Mouse (Mus musculus) adrenal gland, postnatal 10 days (tissue): ENCODE data around the gene Rpp25l. TPM values are rescaled to one million over a fixed set of nuclear protein-coding genes. Genes with fewer than 3 reads are reported as not detected.
"Not testable (repeated sequence)": the region's sequence is repeated elsewhere in the genome, so short reads cannot be mapped to it uniquely, and the experiment has no call there.

Experiments used
- DNase-seq: peaks from one replicate; pipeline ENCODE4 v3.0.0; 2021; ENCODE audit warnings: mixed read lengths
- total RNA-seq, 2 experiments: library from RNA; stranded (reverse); gene quantifications; 2 replicates each; pipeline ENCODE4 v1.2.3; 2021

Gene Rpp25l
- total RNA-seq, 2 experiments from 2014 or later, result 36.2 to 39.0 TPM

DNA sequence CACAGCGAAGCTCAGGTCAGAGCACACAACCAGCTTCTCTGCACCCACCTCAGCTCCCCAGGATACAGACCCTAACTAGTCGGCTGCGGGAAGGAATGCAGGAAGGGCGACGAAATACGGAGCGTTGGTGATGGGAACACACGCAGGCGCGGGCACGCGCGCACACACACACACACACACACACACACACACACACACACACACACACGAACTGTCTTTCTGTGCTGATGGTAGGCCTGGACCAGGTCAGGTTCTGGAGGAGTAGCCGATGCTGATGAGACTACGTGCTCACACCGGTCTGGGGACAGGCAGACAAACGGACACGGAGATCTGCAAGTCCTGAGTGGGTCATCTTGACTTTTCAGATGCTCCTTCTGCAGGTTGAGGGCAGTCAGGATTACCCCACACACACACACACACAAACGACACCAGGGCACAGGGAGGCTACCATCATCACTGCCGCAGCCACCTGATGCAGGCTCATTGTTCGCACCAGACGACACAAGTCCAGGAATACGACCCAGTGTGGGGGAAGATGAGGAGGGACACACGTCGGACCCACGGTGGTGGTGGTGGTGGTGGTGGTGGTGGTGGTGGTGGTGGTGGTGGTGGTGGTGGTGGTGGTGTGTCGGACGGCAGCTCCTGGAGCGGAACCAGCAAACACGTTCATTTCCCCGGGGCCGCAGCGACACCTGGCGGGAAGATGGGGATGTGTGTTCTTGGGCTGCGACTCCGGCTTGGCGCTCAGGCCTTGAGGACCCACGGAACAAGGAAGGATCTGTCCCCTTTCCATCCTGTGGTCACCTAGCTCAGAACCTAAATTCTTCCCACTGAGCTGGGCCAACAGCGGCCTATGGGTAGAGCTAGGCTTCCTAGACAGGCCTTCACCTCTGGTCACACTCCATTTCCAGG is 16.1 kb downstream of the Rpp25l start, which contains the start of gene Cntfr:
Cntfr (minus strand) TSS at position 160 of the 912 bp plus-strand sequence.
- peak; percentile 90 for DNase-seq

- DNase-seq, result not testable (repeated sequence)
These were observed 16.9 kb downstream of the Rpp25l start for GRCm38 (mm10) chr4:41696452-41696851.

GRCm38 (mm10) chr4:41695800-41696199 is 17.5 kb downstream of the Rpp25l start:
- DNase-seq, result not testable (repeated sequence)

DNA sequence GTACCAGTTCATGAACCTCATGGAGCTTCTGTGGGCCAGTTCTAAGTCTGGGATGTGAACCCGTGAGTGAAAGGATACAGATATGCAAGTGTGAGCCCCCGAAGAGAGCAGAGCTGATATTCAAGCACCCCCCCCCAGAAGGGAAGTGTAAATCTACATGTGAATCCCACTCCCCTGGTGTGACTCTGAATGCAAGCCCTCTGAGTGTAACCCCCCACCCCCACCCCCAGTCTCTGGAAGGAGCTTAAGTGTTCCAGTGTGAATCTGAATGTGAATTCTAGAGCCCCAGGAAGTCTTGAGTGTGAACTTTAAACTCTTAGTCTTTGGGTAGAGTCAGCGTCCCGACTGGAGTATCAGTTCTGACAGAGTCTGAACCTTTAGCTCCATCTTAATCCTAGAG is 19.8 kb downstream of the Rpp25l start:
- not testable (repeated sequence) for DNase-seq

GRCm38 (mm10) chr4:41690014-41690413 is 23.3 kb downstream of the Rpp25l start:
- not testable (repeated sequence) for DNase-seq

DNA sequence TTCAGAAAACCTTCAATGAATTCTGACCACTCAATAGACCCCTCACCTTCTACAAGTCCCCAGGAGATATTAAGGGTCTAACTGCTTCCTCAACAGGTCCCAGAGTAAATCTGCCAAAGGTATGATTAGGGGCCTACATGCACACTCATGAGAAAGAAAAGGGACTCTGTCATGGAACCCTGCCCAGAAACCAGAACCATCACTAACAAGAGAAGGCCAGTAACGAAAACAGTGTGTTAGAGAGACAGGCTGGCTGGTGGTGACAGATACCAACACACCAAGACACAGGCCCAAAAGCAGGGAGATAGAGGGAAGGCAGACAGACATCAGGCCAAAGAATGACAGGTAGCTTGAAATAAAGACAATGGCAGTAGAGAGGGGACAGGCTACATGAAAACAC is 24.8 kb downstream of the Rpp25l start:
- DNase-seq, result not testable (repeated sequence)

DNA sequence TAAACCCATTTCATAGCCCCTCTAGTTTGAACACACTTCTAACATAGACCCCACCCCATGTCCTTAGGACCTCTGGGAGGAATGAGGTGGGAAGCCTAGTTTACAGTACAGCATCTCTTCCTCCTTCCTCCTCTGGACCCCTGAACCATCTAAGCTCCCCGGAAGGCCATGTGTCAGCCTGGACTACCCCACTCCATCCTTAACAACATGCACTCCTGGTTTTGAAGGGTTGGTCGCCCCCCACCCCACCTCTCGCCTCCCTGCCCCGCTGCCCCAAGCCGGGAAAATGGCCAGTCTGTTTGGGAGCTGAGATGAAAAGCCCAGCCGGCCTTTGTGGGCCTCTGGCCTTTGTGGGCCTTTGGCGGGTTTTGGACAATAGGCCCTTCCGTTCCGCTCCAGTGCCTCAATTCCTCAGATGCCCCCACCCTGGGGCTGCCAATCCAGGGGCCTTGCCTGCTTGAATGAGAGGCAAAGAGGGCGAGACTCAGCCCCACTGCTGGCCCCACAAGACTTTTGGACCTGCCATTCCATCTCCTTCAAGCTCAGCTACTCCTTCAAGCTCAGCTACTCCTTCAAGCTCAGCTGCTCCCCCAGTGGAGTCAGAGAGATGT is 27.3 kb downstream of the Rpp25l start:
- DNase-seq, result not testable (repeated sequence)

GRCm38 (mm10) chr4:41684931-41685453 is 28.3 kb downstream of the Rpp25l start:
- not testable (repeated sequence) for DNase-seq

DNA sequence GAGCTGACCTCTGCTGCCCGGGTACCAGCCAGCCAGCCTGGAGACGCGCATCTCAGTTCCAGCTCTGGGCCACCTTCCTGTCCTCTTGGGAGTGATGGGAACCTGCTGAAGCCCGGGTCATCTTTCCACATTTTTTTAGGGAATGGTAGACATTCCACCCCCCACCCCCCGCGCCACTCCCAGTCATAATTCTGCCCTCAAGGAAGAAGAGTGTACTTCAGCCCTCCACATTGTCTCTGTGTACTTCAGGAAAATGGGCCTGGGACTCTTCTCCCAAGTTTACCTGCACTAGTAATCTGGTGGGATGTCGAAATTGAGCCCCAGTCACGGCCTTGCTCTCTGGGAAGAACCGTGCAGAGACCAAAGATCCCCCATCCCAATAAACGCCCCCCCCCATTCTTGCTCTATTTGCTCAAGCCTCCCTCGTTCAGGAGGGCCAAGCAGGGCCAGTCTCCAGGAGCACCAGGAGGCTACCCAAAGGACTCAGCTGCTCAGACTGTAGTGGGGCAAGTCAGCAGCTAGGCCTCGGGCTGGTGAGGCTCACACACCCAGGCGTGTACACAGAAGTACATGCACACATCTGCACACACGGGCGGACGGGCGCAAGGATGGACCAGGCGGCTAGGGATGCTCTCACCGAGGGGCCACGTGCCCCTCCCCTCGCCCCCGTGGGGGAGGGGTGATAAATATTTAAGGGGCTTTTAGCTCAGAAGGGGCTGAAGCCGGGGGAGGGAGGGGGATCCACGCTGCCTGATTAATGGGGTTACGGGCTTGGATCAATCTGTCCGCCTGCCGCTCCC is 29.0 kb downstream of the Rpp25l start:
- not testable (repeated sequence) for DNase-seq

GRCm38 (mm10) chr4:41683303-41683702 is 30.0 kb downstream of the Rpp25l start:
- DNase-seq, result not testable (repeated sequence)

GRCm38 (mm10) chr4:41682789-41683188 is 30.5 kb downstream of the Rpp25l start:
- no peak for DNase-seq

- DNase-seq, result no peak
These were observed 31.4 kb downstream of the Rpp25l start for GRCm38 (mm10) chr4:41681947-41682346.

GRCm38 (mm10) chr4:41681176-41681575 is 32.2 kb downstream of the Rpp25l start:
- DNase-seq, result no peak

GRCm38 (mm10) chr4:41679291-41679690 is 34.0 kb downstream of the Rpp25l start:
- DNase-seq, result no peak

GRCm38 (mm10) chr4:41678863-41679262 is 34.5 kb downstream of the Rpp25l start:
- no peak for DNase-seq

DNA sequence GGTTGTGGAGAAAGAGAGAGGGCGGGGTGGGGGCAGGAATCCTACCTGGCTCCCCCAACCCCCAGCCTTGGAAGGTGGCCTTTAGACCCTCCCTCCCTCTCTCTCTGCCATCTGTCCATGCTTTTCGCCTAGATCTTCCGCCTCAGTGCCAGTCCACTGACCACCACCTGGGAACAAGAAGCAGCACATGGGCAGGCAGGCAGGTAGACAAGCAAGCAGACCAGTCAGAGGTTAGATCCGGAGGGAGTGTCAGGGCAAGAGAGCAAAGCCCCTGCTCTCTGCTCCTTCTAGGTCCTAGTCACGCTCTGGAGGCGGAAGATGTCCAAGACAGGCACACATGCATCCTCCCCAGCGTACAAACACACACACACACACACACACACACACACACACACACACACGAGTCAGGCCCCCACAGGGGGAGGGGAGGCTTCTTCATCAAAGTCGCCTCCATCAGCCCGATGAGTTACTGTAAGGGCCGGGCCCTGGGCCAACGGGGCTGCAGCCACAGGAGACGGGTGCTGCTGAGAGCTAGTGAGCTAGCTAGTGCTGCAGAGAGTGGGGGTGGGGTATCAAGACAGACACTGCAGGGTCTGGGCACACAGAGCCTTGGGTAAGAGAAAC is 36.2 kb downstream of the Rpp25l start:
- DNase-seq, result peak; percentile 86

- peak; percentile 60 for DNase-seq
These were observed 36.9 kb downstream of the Rpp25l start for GRCm38 (mm10) chr4:41676248-41677005.

GRCm38 (mm10) chr4:41673186-41673585 is 40.1 kb downstream of the Rpp25l start:
- DNase-seq, result no peak

DNA sequence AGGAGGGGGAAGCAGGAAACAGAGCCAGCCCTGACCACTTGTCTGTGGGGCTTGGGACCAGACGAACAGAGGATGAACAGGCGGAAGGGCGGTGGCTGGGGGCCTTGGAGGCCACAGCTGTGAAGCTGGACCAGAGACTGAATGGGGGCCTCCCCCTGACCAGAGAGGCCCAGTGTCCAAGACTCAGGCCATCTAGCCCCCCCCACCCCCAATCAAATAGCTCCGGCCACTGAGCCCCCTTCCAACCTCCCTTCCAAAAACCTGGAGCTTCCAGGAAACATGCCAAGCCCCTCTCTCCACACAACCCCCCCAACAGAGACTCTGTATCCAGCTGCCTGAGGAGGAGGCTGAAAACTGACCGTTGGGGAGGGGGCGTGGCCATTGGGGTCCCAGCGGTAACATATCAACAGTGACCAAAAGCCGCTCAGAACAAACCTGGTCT is 40.8 kb downstream of the Rpp25l start:
- DNase-seq, result no peak

DNA sequence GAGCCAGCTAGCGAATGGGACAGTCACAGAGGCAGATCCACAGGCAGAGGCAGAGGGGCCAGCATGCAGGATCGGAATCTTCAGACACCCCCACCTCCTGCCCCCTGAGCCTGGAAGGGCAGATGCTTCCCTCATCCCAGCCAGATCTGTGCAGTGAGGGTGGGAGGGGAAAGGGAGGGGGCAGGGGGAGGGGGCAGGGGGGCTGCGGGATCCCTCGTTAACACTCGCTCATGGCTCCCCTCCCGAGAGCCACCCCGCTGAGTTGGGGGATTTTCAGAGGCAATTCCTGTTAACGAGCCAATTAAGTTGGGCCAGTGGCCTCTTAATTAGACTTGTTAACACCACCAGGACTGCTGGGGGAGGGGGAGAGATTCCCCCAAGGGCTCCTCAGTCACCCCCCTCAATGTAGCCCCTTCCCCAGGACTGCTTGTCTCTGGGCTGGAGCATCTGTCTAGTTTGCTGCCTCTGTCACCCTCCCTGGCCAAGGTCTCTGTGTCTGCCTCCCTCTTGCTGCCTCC is 41.3 kb downstream of the Rpp25l start:
- DNase-seq, result no peak

DNA sequence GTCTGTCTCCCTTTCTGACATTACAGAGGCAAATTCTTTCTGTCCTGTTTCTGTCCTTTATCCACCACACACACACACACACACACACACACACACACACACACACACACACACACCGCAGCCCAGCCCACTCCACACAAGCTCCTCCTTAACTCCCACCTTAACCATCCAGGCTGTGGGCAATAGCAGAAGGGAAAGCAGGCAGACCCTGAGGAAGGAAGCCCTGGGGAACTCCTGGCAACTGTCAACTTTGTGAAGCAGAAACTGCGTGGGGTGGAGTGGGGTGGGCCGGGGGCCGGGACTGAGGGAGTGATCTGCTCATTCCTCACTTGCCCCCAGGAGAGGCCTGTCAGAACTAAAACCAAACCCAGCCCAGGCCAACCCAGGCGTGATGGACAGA is 41.8 kb downstream of the Rpp25l start:
- no peak for DNase-seq
